Mouse (Mus musculus) kidney, adult 2 months (tissue): ENCODE measurements around the gene Tcf7l1.

Source experiments
- CTCF ChIP-seq: fragments of 200-500 bp; conservative IDR thresholded peaks from 2 replicates; pipeline ENCODE4 v1.5.1; 2011; ENCODE audit warnings: low read depth, mild to moderate bottlenecking, control low read depth, low read length, moderate library complexity, mixed read lengths; ENCODE audit not compliant: insufficient read depth, insufficient read length
- POLR2A ChIP-seq: fragments of 200-500 bp; IDR thresholded peaks from one replicate; pipeline ENCODE4 v1.6.1; 2011; ENCODE audit warnings: low read depth, low read length, control low read depth

DNA sequence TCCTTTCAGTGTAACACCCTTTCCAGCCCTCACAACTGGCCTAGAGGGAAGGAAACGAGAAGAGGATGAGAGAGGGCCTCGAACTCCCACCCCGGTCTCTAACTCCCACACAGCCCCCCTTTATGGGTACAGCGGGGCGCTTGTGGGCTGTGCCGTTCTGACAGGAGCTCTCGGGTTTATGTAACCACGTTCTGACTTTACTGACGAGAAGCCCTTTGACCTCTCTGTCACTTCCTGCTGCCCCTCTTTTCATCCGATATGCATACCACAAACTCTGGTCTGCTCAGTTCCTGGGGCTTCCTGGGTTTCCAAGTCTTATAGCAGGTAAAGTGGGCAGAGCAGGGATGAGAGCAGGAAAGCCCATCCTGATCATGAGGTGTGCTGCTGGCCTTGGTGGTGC lies 154.7 kb downstream of the Tcf7l1 start:
- TF ChIP-seq CTCF (no peak), POLR2A (no peak)
